Mouse (Mus musculus): ENCODE data around the gene Gm20661.

- TF ChIP-seq POLR2A (IDR thresholded peaks at IDR 0.05; ENCODE audit: insufficient read length, low read depth) = no peak
- TF ChIP-seq USF1 (IDR thresholded peaks at IDR 0.05; ENCODE audit: low read depth) = no peak
- no peak for TF ChIP-seq E2F4 (IDR thresholded peaks at IDR 0.05; ENCODE audit: insufficient read depth)
- TF ChIP-seq MYOD1 (IDR thresholded peaks at IDR 0.05; ENCODE audit: control insufficient read depth in 1 of 3, insufficient read length in 2 of 3, low read depth in 2 of 3) = no peak
- no peak for TF ChIP-seq MAX (IDR thresholded peaks at IDR 0.05; ENCODE audit: low read depth)
Measured at GRCm38 (mm10) chr9:107984052-107984753, 1.3 kb downstream of the Gm20661 start.

Data from myocyte (in vitro differentiated cells).